Mouse (Mus musculus): ENCODE measurements around the gene Art2b.
"Not testable (repeated sequence)": the region's sequence is repeated elsewhere in the genome, so short reads cannot be mapped to it uniquely, and the experiment has no call there.

The Art2b gene

DNA sequence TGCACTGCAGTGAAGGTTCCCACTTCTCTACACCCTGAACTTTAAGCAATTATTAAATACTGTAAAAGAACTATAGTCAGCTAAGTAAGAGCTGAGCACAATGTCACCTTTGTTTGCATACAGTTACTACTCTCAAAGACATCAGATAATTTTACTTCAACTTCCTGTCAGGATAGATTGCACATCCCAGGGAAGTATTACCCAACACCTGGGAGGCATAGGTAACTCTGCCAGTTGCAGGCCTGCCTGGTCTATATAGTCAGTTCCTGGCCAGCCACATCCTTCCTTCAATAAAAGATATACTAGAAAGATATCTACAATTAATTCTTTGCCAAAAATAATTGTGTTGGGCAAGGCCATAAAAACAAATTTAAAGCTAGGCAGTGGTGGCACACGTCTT is 28.0 kb downstream of the Art2b start:
- DNase-seq = no peak

GRCm38 (mm10) chr7:101555473-101555872 is 29.9 kb downstream of the Art2b start:
- DNase-seq = not testable (repeated sequence)

DNA sequence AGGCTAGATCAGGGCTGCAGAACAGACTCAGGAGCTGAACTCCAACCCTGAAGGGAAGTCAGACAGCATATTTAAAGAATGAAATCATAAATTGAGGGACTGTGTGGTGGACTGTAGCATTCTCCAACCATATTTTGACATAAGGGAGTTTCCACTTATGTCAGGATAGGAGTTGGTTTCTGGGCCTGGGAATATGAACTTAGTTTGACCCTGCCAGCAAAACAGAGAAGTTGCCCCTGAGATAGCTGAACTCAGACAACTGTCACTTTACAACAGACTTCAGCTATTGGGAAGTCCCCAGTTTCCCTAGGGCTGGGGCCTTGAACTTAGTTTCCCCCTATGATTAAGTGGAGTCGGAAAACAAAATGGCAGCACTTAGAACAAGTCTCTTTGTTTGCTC is 33.9 kb downstream of the Art2b start:
- no peak for DNase-seq

DNA sequence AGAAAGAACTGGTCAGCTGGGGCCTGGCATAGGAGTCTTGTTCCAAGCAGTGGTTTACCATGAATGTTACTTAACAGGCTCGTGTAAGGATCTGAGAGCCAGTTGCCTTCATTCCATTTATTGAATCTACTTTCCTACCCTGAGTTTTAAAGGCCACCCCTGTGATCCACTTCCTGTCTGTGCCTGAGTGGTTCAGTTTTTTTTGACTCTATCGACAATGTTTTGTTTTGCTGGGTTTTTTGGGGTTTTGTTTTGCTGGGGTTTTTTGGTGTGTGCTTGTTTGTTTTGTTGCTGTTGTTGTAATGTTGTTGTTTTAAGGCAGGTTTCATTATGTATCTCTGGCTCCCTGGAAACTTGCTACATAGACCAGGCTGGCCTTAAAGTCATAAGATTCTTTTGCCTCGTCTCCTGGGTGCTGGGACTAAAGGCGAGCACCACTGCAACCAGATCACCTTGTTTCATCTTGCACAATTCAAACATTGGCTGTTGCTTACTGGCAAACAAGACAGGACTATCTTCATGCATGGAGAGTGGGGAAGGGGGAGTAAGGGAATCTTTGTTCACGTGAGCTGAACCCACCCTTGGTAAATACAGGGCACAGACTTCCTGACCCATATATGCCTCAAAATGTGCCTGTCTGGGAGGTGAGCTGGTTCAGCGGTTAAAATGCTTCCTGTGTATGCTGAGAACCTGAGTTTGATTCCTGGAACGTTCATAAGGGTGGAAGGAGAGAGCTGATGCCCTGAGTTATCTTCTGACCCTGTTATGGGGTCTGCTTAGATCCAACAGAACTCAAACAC is 34.5 kb downstream of the Art2b start:
- DNase-seq = no peak

GRCm38 (mm10) chr7:101549266-101549665 is 36.1 kb downstream of the Art2b start:
- no peak for DNase-seq

- DNase-seq = no peak
Observed at GRCm38 (mm10) chr7:101547651-101548050, 37.7 kb downstream of the Art2b start.

- peak; percentile 76 for DNase-seq
Observed at GRCm38 (mm10) chr7:101541734-101542133, 43.7 kb downstream of the Art2b start.

- peak; percentile 91 for DNase-seq
Observed at GRCm38 (mm10) chr7:101541132-101541531, 44.3 kb downstream of the Art2b start.

DNA sequence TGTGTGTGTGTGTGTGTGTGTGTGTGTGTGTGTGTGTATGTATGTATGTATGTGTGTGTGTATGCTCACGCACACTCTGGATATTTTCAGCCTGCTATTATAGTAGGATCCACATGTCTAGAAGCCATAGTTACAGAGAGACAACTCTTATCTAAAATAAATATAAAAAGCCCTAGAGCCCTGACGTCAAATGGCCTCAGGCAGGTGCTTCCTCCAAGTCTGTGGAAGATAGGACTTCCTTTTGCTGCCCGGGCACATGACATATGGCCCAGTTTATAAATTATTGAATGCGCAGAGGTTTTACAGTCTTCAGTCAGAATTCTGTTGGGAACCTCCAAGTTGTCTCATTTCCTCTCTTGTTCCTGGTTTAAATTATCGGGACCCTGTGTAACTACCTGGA is 44.7 kb downstream of the Art2b start:
- no peak for DNase-seq

GRCm38 (mm10) chr7:101539774-101540173 is 45.6 kb downstream of the Art2b start:
- DNase-seq = no peak

GRCm38 (mm10) chr7:101538141-101538933 is 47.1 kb downstream of the Art2b start:
- DNase-seq = peak; percentile 79

DNA sequence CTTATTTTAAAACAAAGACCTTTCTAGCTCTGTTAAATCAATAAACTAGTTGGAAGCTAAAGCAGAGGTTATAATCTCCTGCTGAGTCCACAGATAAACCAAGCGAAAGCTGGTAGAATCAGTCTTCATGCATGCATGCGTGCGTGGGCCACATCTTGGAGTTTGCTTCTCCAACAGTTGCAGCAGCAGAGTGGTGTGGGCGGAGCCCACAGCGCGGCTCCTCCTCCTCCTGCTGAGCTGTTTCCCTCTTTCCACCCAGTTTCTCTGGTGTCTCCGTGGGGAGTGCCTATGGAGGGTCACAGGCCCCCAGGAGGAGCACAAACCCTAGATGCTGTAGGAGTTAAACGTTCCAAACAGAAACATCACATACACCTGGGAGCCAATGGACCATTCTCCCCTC is 47.9 kb downstream of the Art2b start:
- peak; percentile 57 for DNase-seq

DNA sequence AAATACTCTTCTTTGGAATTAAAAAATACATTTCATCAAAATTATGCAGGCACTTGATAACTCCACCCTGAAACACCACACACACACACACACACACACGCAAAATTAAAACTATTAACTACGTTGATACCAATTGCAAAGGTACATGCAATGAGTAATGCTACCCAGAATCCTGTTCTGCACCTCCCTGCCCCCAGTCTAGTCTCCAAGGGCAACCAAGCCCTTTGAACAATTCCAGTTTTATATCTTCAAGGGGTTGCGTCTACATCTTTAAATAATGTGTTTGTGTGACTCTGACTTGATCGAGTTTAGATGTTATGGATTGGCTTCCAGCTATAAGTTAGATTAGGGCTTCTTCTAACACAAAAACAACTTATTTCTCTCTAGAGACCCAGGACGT is 49.9 kb downstream of the Art2b start:
- DNase-seq = peak; percentile 34

DNA sequence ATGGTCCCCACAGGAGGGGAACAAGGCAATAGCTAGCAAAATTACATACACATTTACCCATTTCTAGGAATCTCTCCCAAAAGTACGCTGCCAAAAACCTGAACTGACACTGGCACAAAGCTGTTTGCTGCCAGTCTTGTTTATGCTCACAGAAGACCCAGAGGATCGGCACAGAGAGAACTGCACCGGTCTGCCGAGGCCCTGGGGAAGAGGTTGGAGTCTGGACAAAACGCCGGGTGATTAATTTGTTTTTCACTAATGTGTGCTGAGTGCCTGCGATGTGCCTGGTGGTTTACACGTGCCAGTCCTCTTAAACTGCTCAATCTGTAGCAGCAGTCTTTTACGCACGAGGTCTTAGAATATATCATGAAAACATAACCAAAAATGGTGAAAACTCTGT is 50.3 kb downstream of the Art2b start:
- no peak for DNase-seq

GRCm38 (mm10) chr7:101534428-101534827 is 51.0 kb downstream of the Art2b start:
- no peak for DNase-seq

Data from right cerebral cortex, adult 18-20 months (tissue).